ENCODE assay signal across 23 mouse cellular contexts in genomic region chr10:71251846-71252245, GRCm38 (mm10). TPM values are rescaled to one million over a fixed set of nuclear protein-coding genes. Genes with fewer than 3 reads are reported as not detected.
DNase-seq lines count a peak whose midpoint lies in the region; TF ChIP-seq lines count a peak whose summit lies in the region.
"Had no signal": no experiment of that assay in that cellular context is flagged by ENCODE, and none has a peak within 500 bp of the region (broad histone marks: within the 10 kb centered on the region; RNA-seq: fewer than 3 reads in every experiment).

No protein-coding gene starts in this region.

- no peaks in the 10 kb centered on the region; the same call in 1 of the 2 replicates for H3K36me3 ChIP-seq in heart, adult 2 months (ENCODE audit: control insufficient read depth, insufficient read depth, low read length)

- H3K27me3 ChIP-seq in heart, adult 2 months (ENCODE audit: control insufficient read depth, insufficient read depth, low read length), result no peaks in the 10 kb centered on the region
- H3K27me3 ChIP-seq: forebrain, embryonic 13.5 days; hindbrain, embryonic 15.5 days; kidney, embryonic 15.5 days; liver, embryonic 15.5 days; neural tube, embryonic 15.5 days; stomach, embryonic 15.5 days had no signal

- WGBS in heart, adult 2 months, result 56% methylated on average over 5 of the region's 5 CpGs

- no peak overlapping the region for H3K4me3 ChIP-seq in heart, adult 2 months
- H3K4me3 ChIP-seq: forebrain, embryonic 13.5 days; hindbrain, embryonic 10.5 days; hindbrain, embryonic 15.5 days; kidney, embryonic 15.5 days; liver, embryonic 15.5 days; neural tube, embryonic 15.5 days; stomach, embryonic 15.5 days had no signal

- peak; percentile 3 to 26 for DNase-seq in adrenal gland, postnatal 36 days
- no peak for DNase-seq in adrenal gland, postnatal 4 days (ENCODE audit: low spot score in 2 of 2)
- DNase-seq in heart, adult 2 months, result peak in 1 of 2 experiments; percentile 36
- DNase-seq in heart, adult 8-10 months (ENCODE audit: low spot score), result no peak
- DNase-seq in adipocyte (ENCODE audit: low spot score), result peak; percentile 64
- peak; percentile 29 for DNase-seq in gastrocnemius, postnatal 10 days
- DNase-seq in urinary bladder, adult 18-20 months (ENCODE audit: low spot score in 2 of 2), result no peak
- no peak for DNase-seq in kidney, adult 8-10 months
- DNase-seq: kidney, adult 11 months; kidney, postnatal 25 days; lung, embryonic 14.5 days; lung, postnatal 14 days; midbrain, embryonic 14.5 days; retina, postnatal 1 day; right cerebral cortex, postnatal 14 days; thymus, postnatal 14 days had no signal

- no peak for TF ChIP-seq CTCF in heart, adult 2 months (IDR thresholded peaks at IDR 0.05)

- TF ChIP-seq EP300 in heart, adult 2 months (IDR thresholded peaks at IDR 0.05; ENCODE audit: insufficient read depth, low read depth, low read length), result no peak

- intact Hi-C loops in heart, adult 2 months (cut with DNase I), result no loop called here

- no peak for TF ChIP-seq POLR2A in heart, adult 2 months (IDR thresholded peaks at IDR 0.05; ENCODE audit: insufficient read depth, low read depth, low read length)

- H3K27ac ChIP-seq in heart, adult 2 months, result peak overlapping the region; percentile 79
- H3K27ac ChIP-seq: forebrain, embryonic 13.5 days; hindbrain, embryonic 10.5 days; hindbrain, embryonic 15.5 days; kidney, embryonic 15.5 days; liver, embryonic 15.5 days; neural tube, embryonic 15.5 days; stomach, embryonic 15.5 days had no signal

- no peaks in the 10 kb centered on the region; the same call in 1 of the 2 replicates for H3K4me1 ChIP-seq in heart, adult 2 months (ENCODE audit: control insufficient read depth, insufficient read depth, low read length)
- H3K4me1 ChIP-seq: forebrain, embryonic 13.5 days; hindbrain, embryonic 10.5 days; hindbrain, embryonic 15.5 days; kidney, embryonic 15.5 days; liver, embryonic 15.5 days; neural tube, embryonic 15.5 days; stomach, embryonic 15.5 days had no signal

- H3K79me2 ChIP-seq in heart, adult 2 months (replicated peaks; ENCODE audit: control insufficient read depth, insufficient read depth, low read length), result no peaks in the 10 kb centered on the region

- no peak overlapping the region for H3K9ac ChIP-seq in heart, adult 2 months (ENCODE audit: low read depth, low read length)
- H3K9ac ChIP-seq: forebrain, embryonic 13.5 days; hindbrain, embryonic 15.5 days; kidney, embryonic 15.5 days; liver, embryonic 15.5 days; lung, embryonic 14.5 days; neural tube, embryonic 15.5 days; stomach, embryonic 15.5 days had no signal

RNA-seq across cellular contexts. Expression of gene Tfam, which starts 13.8 kb away (rescaled TPM):
- 10 to 100 TPM; 53.0 to 58.1 TPM for total RNA-seq in adrenal gland, postnatal 36 days (2021)
- 10 to 100 TPM; 70.9 to 77.0 TPM for total RNA-seq in adrenal gland, postnatal 4 days (2021)
- total RNA-seq in heart, adult 2 months (2021), result 10 to 100 TPM; 61.0 to 67.5 TPM
- polyA plus RNA-seq in heart, adult 2 months (2012; rRNA removed), result 8.6 and 13.1 TPM in 2 replicates
- total RNA-seq in heart, adult 8-10 months (2022), result 10 to 100 TPM; 48.6 to 80.2 (median 59.5) TPM
- total RNA-seq in gastrocnemius, postnatal 10 days (2021), result 10 to 100 TPM; 48.1 to 53.0 TPM

RNA-seq across cellular contexts. Expression of gene Ube2d1, which starts 33.2 kb away (rescaled TPM):
- total RNA-seq in adrenal gland, postnatal 36 days (2021), result 10 to 100 TPM; 15.6 to 22.3 TPM
- 10 to 100 TPM; 23.6 to 30.3 TPM for total RNA-seq in adrenal gland, postnatal 4 days (2021)
- 10 to 100 TPM; 40.5 to 46.8 TPM for total RNA-seq in heart, adult 2 months (2021)
- polyA plus RNA-seq in heart, adult 2 months (2012; rRNA removed), result 48.7 and 76.4 TPM in 2 replicates
- total RNA-seq in heart, adult 8-10 months (2022), result 10 to 100 TPM; 44.7 to 54.1 (median 47.0) TPM
- total RNA-seq in gastrocnemius, postnatal 10 days (2021), result 100 to 1,000 TPM; 141 to 158 TPM

Comparison
In these comparisons a context has a peak if more than half of its experiments do, and no peak if none do; other contexts are left out.
1. DNase-seq: peak in adrenal gland, postnatal 36 days (2 of 2), adipocyte (single experiment) and gastrocnemius, postnatal 10 days (single experiment); none in adrenal gland, postnatal 4 days (0 of 2), heart, adult 8-10 months (single experiment), urinary bladder, adult 18-20 months (0 of 2) and kidney, adult 8-10 months (0 of 2).